Comparison of ENCODE assay signal across 22 mouse cellular contexts in the genomic region with DNA sequence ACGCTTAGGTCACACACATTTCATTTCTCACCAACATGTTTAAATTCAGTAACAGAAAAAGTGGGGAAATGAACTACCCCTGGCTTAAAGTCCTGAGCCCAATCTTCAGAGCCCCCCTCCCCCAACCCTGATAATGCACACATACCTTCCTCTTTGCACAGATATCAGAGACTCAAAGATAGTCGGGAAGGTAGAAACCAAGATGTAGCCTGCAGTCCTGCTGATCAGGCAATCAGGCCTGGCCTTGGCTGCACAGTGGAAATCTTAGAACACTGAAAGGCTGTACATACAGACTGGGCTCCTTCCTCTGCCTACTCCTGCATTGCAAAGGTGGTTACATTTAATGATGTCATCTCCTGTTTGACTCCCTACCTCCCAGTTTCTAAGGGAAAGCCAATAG.
"Had no signal": no experiment of that assay in that cellular context is flagged by ENCODE, and none has a peak within 500 bp of the region (broad histone marks: within the 10 kb centered on the region; RNA-seq: fewer than 3 reads in every experiment).

No protein-coding gene starts in this region.

- H3K4me2 ChIP-seq: limb, embryonic 12.5 days; limb, embryonic 15.5 days; liver, embryonic 15.5 days; lung, embryonic 15.5 days had no signal

- H3K27ac ChIP-seq: kidney, postnatal 0 days; limb, embryonic 12.5 days; limb, embryonic 15.5 days; liver, embryonic 15.5 days; lung, embryonic 15.5 days; midbrain, embryonic 10.5 days; stomach, postnatal 0 days had no signal

- H3K27me3 ChIP-seq: limb, embryonic 12.5 days; limb, embryonic 15.5 days; liver, embryonic 15.5 days; lung, embryonic 15.5 days; megakaryocyte, embryonic 14.5 days had no signal

- H3K36me3 ChIP-seq: liver, embryonic 15.5 days had no signal

- H3K9me3 ChIP-seq: limb, embryonic 12.5 days; limb, embryonic 15.5 days; liver, embryonic 15.5 days; lung, embryonic 15.5 days; megakaryocyte, embryonic 14.5 days; midbrain, embryonic 10.5 days had no signal

- DNase-seq: kidney, adult 2 months; kidney, postnatal 25 days; left cerebral cortex, postnatal 4 days; lung, adult 18-20 months; lung, postnatal 10 days; lung, postnatal 36 days; midbrain, embryonic 14.5 days; right cerebral cortex, adult 18-20 months; right cerebral cortex, postnatal 14 days; right cerebral cortex, postnatal 4 days; thymus, adult 2 months; thymus, postnatal 14 days; thymus, postnatal 4 days had no signal

- H3K9ac ChIP-seq: limb, embryonic 12.5 days; limb, embryonic 15.5 days; liver, embryonic 15.5 days; lung, embryonic 15.5 days had no signal

- H3K4me3 ChIP-seq: limb, embryonic 12.5 days; limb, embryonic 15.5 days; liver, embryonic 15.5 days; lung, embryonic 15.5 days; megakaryocyte, embryonic 14.5 days; midbrain, embryonic 10.5 days had no signal

- H3K4me1 ChIP-seq: limb, embryonic 12.5 days; limb, embryonic 15.5 days; liver, embryonic 15.5 days; lung, embryonic 15.5 days; midbrain, embryonic 10.5 days had no signal

- ATAC-seq: intestine, postnatal 0 days had no signal
